Mouse (Mus musculus) kidney, postnatal 10 days (tissue): ENCODE measurements at regions not wholly inside any gene's neighbourhood (a gene's known extent, or its start where the extent isn't known, plus 50 kb on each side); places are given as distances from the start of the nearest gene placed in this dataset.

Experiments
- DNase-seq: peaks from one replicate; pipeline ENCODE4 v3.0.0; 2021; ENCODE audit warnings: mixed read lengths

GRCm38 (mm10) chr11:111445764-111446163 lies 379.8 kb downstream of the Kcnj2 start:
- no peak for DNase-seq

- DNase-seq, result peak; percentile 9
Observed at GRCm38 (mm10) chr11:111450811-111451494, 385.0 kb downstream of the Kcnj2 start.

GRCm38 (mm10) chr11:111460046-111460445 lies 394.1 kb downstream of the Kcnj2 start:
- DNase-seq, result no peak

- DNase-seq, result no peak
Observed at GRCm38 (mm10) chr11:111484981-111485380, 419.0 kb downstream of the Kcnj2 start.

GRCm38 (mm10) chr11:111512471-111512870 lies 446.5 kb downstream of the Kcnj2 start:
- DNase-seq, result no peak

GRCm38 (mm10) chr11:111522716-111523115 lies 456.8 kb downstream of the Kcnj2 start:
- DNase-seq, result no peak

- peak; percentile 32 for DNase-seq
Observed at GRCm38 (mm10) chr11:111523465-111523864, 457.5 kb downstream of the Kcnj2 start.

- no peak for DNase-seq
Observed at GRCm38 (mm10) chr11:111526010-111526742, 460.2 kb downstream of the Kcnj2 start.

GRCm38 (mm10) chr11:111529591-111529990 lies 463.6 kb downstream of the Kcnj2 start:
- DNase-seq, result no peak

- DNase-seq, result no peak
Observed at GRCm38 (mm10) chr11:111530912-111531311, 464.9 kb downstream of the Kcnj2 start.

GRCm38 (mm10) chr11:111532457-111532856 lies 466.5 kb downstream of the Kcnj2 start:
- DNase-seq, result peak; percentile 39

GRCm38 (mm10) chr11:111536040-111536836 lies 470.3 kb downstream of the Kcnj2 start:
- peak; percentile 75 for DNase-seq

- peak; percentile 79 for DNase-seq
Observed at GRCm38 (mm10) chr11:111537654-111538053, 471.7 kb downstream of the Kcnj2 start.

GRCm38 (mm10) chr11:111539960-111540359 lies 474.0 kb downstream of the Kcnj2 start:
- no peak for DNase-seq

- no peak for DNase-seq
Observed at GRCm38 (mm10) chr11:111545291-111545690, 479.3 kb downstream of the Kcnj2 start.

GRCm38 (mm10) chr11:111555131-111555530 lies 489.2 kb downstream of the Kcnj2 start:
- DNase-seq, result no peak

- no peak for DNase-seq
Observed at GRCm38 (mm10) chr11:111555615-111556014, 489.7 kb downstream of the Kcnj2 start.

GRCm38 (mm10) chr11:111558302-111559140 lies 492.6 kb downstream of the Kcnj2 start:
- no peak for DNase-seq

- no peak for DNase-seq
Observed at GRCm38 (mm10) chr11:111563171-111563570, 497.2 kb downstream of the Kcnj2 start.

GRCm38 (mm10) chr11:111568041-111568440 lies 502.1 kb downstream of the Kcnj2 start:
- DNase-seq, result no peak

- DNase-seq, result no peak
Observed at GRCm38 (mm10) chr11:111568876-111569275, 502.9 kb downstream of the Kcnj2 start.

- no peak for DNase-seq
Observed at GRCm38 (mm10) chr11:111577883-111578282, 511.9 kb downstream of the Kcnj2 start.

GRCm38 (mm10) chr11:111582980-111583379 lies 517.0 kb downstream of the Kcnj2 start:
- no peak for DNase-seq
